Mouse (Mus musculus): Measurements from ENCODE around the gene Eps15.

DNA sequence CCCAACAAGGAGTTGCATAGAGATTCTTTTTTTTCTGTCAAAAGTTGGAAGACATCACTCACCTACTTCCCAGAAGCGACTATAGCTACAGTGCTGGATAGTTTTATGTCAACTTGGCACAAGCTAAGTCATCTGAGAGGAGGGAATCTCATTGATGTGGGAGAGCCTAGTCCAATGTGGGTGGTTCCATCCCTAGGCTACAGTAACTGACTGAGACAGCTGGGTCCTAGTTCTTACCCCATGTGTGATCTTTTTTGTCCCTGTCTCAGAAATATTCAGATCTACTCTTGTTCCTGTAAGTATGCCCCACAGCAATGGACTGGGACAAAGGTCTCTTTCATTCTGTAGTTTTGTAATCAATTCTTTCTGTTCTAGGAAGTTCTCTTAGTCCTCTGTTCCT, 137.9 kb downstream of the Eps15 start:
- no peak for TF ChIP-seq CTCF (IDR thresholded peaks at IDR 0.05; ENCODE audit: low read depth, low read length)
- no peak for TF ChIP-seq POLR2A (IDR thresholded peaks at IDR 0.05; ENCODE audit: extremely low read depth, insufficient read depth, low read length)
